Mouse (Mus musculus) splenic B cell, adult 2 months (primary cell): Measurements from ENCODE around the gene Dennd5a.

Source experiments
- DNase-seq: peaks from one replicate; pipeline ENCODE4 v3.0.0-alpha.2; 2011; ENCODE audit warnings: low read depth, low spot score
- H3K27me3 ChIP-seq: 2 replicates; pipeline ENCODE4 v1.6.1; 2012; ENCODE audit warnings: mild to moderate bottlenecking, low read length, moderate library complexity, mixed read lengths; ENCODE audit not compliant: control insufficient read depth, poor library complexity, insufficient read depth, severe bottlenecking
- H3K36me3 ChIP-seq: 2 replicates; pipeline ENCODE4 v1.6.1; 2012; ENCODE audit warnings: mild to moderate bottlenecking, low read length, moderate library complexity, mixed read lengths; ENCODE audit not compliant: control insufficient read depth, poor library complexity, insufficient read depth, severe bottlenecking

Dennd5a gene

DNA sequence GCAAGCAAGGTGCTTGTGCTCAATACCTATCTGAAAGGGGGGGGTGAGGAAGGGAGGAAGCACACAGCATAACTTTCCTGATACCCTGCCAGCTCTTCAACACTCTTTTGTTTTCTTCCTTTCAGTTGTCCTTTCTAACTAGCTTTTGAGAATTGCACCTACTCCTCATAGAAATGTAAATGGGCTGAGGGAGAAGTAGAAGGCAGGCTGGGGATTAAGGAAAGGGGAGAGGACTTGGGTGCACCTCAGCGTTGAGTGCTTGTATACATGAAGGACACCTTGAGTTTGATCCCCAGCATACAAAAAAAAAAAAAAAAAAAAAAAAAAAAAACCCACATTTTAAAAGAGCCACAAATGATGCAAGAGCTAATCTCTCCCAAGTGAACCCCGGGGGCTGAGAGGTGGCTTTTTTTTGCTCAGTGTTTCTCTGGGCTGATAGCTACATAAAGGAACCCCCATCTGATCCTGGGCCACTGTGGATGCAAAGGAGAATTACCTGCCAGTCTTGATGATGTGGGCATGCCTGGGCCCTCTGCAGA, 78.6 kb downstream of the Dennd5a start:
- H3K27me3 ChIP-seq: no peaks in the 10 kb centered on the region
- no peak for DNase-seq
- no peaks in the 10 kb centered on the region for H3K36me3 ChIP-seq

- DNase-seq: no peak
- H3K36me3 ChIP-seq: no peaks in the 10 kb centered on the region
- no peaks in the 10 kb centered on the region for H3K27me3 ChIP-seq
Measured at GRCm38 (mm10) chr7:109879158-109879557, 81.1 kb downstream of the Dennd5a start.

GRCm38 (mm10) chr7:109876085-109876484, 84.2 kb downstream of the Dennd5a start:
- Histone ChIP-seq H3K36me3 (no peaks in the 10 kb centered on the region), H3K27me3 (no peaks in the 10 kb centered on the region)
- DNase-seq: no peak

DNA sequence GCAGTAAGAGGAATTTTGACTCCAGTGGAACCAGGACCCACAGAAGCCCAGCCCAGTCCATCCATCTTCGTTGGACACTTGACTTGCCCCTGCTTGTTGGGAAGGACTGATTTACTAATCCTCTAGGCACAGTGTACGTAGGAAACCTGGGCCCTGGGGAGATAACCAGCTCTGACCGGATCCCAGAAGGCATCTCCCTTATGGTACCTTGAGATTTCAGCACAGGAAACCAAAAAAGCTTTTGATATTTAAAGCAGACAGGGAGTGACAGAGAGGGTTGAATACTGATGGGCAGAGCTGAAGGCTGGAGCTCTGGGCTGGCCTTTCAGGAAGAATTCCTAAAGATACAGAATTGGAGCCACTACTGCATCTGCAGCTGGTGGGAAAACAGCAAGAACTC, 84.7 kb downstream of the Dennd5a start:
- Histone ChIP-seq H3K27me3 (no peaks in the 10 kb centered on the region), H3K36me3 (no peaks in the 10 kb centered on the region)
- DNase-seq: no peak

GRCm38 (mm10) chr7:109875033-109875432, 85.2 kb downstream of the Dennd5a start:
- H3K36me3 ChIP-seq: no peaks in the 10 kb centered on the region
- DNase-seq: peak; percentile 5
- H3K27me3 ChIP-seq: no peaks in the 10 kb centered on the region

DNA sequence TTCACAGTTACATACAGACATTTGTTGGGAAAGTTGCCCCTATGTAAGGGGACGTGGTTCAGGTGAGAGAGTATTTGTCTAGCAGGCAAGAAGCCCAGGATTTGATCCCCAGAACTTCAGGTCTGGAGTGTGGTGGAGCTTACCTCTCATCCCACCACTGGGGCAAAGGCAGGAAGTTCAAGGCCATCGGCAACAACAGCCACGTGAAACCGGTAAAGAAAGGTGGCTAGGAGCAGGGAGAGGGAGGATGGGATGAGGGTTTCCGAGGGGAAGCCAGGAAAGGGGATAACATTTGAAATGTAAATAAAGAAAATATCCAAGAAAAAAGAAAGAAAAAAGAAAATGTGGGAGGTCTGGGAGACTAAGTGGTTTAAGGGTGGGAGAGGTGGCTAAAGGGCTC, 87.1 kb downstream of the Dennd5a start:
- no peaks in the 10 kb centered on the region for H3K36me3 ChIP-seq
- no peak for DNase-seq
- H3K27me3 ChIP-seq: no peaks in the 10 kb centered on the region

DNA sequence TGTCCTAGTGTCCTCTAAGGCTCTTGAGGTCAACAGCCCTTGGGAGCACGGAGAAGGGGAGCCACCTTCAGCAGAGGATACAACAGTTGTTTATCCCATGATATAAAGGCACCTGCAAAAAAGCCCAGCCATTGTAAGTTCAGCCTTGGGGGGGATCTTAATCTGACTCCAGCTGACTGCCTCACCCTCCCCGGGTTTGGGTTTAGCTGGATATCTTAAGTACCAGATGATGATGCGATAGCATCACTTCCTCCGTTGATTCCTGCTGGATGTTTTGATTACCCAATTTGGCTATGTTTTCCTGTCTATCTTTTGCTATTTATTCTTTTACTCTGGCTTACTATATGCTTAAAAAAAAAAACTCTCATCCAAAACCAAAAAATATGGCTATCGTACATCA, 89.0 kb downstream of the Dennd5a start:
- Histone ChIP-seq H3K36me3 (no peaks in the 10 kb centered on the region), H3K27me3 (no peaks in the 10 kb centered on the region)
- DNase-seq: no peak

DNA sequence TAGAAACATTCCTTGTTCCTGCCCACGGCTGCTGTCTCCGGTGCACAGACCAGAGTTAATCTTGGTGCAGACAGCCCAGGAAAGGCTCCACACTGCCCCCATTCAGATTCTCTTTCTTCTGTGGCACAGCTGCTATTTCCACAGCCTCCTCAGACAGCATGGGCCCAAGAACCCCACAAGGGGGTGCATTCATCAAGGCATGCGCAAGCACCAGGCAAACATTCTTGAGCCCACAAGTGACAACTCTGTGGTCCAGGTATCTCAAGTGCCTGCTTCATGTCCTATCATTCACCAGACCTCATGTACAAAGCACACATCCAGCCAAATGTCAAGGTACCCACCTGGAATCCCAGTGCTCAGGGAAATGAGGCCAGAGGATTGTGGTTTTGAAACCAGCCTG, 91.8 kb downstream of the Dennd5a start:
- no peaks in the 10 kb centered on the region for H3K36me3 ChIP-seq
- no peaks in the 10 kb centered on the region for H3K27me3 ChIP-seq
- DNase-seq: no peak

GRCm38 (mm10) chr7:109866643-109867042, 93.6 kb downstream of the Dennd5a start:
- Histone ChIP-seq H3K27me3 (no peaks in the 10 kb centered on the region), H3K36me3 (no peaks in the 10 kb centered on the region)
- no peak for DNase-seq

DNA sequence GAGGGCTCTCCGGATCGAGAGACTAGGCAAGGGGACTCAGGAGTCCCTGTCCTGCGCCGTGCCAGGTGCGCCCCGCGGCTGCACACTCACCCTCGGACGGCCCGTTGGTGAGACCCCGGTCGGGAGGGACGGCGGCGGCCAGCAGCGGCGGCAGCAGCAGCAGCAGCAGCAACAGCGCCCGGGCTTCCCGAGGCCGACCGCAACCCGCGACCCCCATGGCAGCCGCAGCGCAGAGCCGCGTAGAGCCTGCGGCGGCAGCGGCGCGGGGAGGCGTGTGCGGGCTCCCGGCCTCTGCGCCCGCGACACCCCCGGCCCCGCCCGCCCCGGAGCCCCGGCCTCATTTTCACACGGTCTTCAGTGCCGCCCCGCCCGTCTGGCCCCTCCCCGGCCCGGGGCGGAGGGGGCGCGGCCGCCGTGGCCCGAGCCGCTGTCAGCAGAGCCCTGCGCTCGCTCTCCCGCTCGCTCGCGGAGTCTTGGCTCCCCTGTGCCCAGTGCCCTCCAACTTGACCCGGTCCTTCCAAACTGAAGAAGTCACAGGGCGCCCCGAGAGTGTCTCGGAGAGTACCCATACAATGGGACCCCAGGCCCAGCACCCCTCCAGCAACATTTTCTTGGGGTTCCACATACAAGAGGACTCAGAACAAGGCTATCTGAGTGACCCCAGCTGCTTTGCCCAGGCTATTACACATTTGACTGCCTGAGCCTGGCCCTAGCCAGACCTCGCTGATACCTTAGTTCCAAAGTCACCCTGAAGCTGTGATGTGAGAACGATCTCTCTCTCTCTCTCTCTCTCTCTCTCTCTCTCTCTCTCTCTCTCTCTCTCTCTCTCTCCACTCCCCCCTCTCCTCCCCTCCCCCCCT, 94.7 kb downstream of the Dennd5a start, which contains the start of gene Scube2:
Scube2 (minus strand) TSS at position 310 of the 860 bp plus-strand sequence.
- no peaks in the 10 kb centered on the region for H3K27me3 ChIP-seq
- H3K36me3 ChIP-seq: no peaks in the 10 kb centered on the region
- no peak for DNase-seq

DNA sequence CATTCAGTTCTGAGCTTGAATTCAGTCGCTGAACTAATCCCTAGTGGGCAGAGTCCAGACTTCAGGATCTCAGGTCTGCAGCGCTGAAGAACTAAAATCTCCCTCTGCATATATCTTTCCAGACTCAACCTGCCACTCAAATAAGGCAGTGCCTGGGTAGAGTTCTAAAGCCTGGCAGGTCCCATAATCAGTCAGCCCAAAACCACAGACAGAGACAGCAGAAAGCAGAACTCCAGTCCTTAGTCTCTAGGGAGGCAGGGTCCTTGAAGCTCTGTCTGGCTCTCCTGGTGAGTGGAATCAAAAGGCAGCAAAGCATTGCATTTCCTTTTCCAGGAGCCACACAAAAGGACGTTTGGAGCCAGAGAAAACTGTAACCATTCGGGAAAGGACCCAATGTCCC, 96.7 kb downstream of the Dennd5a start:
- DNase-seq: no peak
- H3K36me3 ChIP-seq: no peaks in the 10 kb centered on the region
- no peaks in the 10 kb centered on the region for H3K27me3 ChIP-seq

GRCm38 (mm10) chr7:109860162-109860561, 100.1 kb downstream of the Dennd5a start:
- no peaks in the 10 kb centered on the region for H3K36me3 ChIP-seq
- H3K27me3 ChIP-seq: no peaks in the 10 kb centered on the region
- DNase-seq: no peak

- no peak for DNase-seq
- H3K36me3 ChIP-seq: no peaks in the 10 kb centered on the region
- H3K27me3 ChIP-seq: no peaks in the 10 kb centered on the region
Measured at GRCm38 (mm10) chr7:109859354-109859753, 100.9 kb downstream of the Dennd5a start.

DNA sequence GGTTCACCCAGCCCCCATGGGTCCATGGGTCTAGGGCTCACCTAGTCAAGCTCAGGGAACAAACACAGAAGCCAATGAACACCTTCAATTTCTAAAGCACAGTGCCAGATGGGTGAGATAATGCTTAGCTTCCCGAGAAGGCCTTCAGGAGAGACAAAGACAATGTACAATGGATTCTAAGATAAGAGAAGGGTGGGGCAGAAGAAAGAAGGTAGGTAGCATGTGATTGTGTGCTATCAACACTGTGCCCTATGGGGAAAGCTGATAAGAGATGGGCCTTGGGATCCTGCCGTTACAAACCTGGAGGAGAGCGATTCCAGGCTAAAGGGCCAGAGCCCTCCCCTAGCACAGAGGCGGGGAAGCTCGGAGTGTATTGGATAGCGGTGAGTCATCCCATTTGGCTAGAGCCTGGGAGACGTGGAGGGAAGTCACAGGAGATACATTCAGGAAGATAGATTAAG, 107.5 kb downstream of the Dennd5a start:
- no peaks in the 10 kb centered on the region for H3K27me3 ChIP-seq
- H3K36me3 ChIP-seq: no peaks in the 10 kb centered on the region
- no peak for DNase-seq

DNA sequence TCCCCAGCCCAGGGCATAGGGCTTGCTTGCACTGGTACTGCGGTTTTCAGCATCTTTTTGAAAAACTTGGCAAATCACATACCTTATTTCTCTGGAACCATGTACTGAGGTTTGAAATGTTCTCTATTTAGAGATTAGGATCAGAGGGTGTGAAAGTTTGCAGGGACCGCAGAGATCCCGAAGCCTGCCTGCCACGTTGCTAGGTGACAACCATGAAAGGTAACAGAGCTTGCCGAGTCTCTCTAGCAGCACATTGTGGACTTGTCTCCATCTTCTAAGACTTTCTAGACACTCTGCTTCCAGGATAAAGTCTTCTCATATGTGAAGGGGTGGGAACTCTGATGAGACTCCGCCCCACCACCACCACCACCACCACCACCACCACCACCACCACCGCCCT, 108.3 kb downstream of the Dennd5a start:
- Histone ChIP-seq H3K27me3 (no peaks in the 10 kb centered on the region), H3K36me3 (no peaks in the 10 kb centered on the region)
- no peak for DNase-seq
